ENCODE assay signal across 31 mouse cellular contexts in genomic region chr6:71751602-71752001, GRCm38 (mm10). TPM values are rescaled to one million over a fixed set of nuclear protein-coding genes. Genes with fewer than 3 reads are reported as not detected.
A peak's percentile ranks its signal among the peaks of the same experiment; 100 is the strongest.
DNase-seq lines count a peak whose midpoint lies in the region; ATAC-seq and TF ChIP-seq lines count a peak whose summit lies in the region.
"Had no signal": no experiment of that assay in that cellular context is flagged by ENCODE, and none has a peak within 500 bp of the region (broad histone marks: within the 10 kb centered on the region; RNA-seq: fewer than 3 reads in every experiment).

No protein-coding gene starts in this region.

- no peak overlapping the region for H3K4me3 ChIP-seq in gastrocnemius, adult 2 months
- H3K4me3 ChIP-seq in liver, embryonic 13.5 days (replicated peaks): no peak overlapping the region
- no peak overlapping the region for H3K4me3 ChIP-seq in liver, postnatal 0 days (ENCODE audit: low read depth, low read length)
- H3K4me3 ChIP-seq: embryonic facial prominence, embryonic 10.5 days; embryonic facial prominence, embryonic 13.5 days; erythroblast, embryonic 14.5 days; forebrain, embryonic 12.5 days; forebrain, embryonic 15.5 days; heart, embryonic 12.5 days; heart, embryonic 15.5 days; hindbrain, embryonic 10.5 days; hindbrain, embryonic 13.5 days had no signal

- TF ChIP-seq CTCF in gastrocnemius, adult 2 months (IDR thresholded peaks at IDR 0.05): no peak
- TF ChIP-seq CTCF in liver, postnatal 0 days (IDR thresholded peaks at IDR 0.05; ENCODE audit: low read depth): no peak

- no peaks in the 10 kb centered on the region for H3K9me3 ChIP-seq in liver, embryonic 13.5 days (replicated peaks)
- no peaks in the 10 kb centered on the region for H3K9me3 ChIP-seq in liver, postnatal 0 days (ENCODE audit: low read length)
- H3K9me3 ChIP-seq: embryonic facial prominence, embryonic 10.5 days; embryonic facial prominence, embryonic 13.5 days; forebrain, embryonic 12.5 days; forebrain, embryonic 15.5 days; G1E; heart, embryonic 12.5 days; heart, embryonic 15.5 days; hindbrain, embryonic 10.5 days; hindbrain, embryonic 13.5 days had no signal

- H3K9ac ChIP-seq in liver, embryonic 13.5 days: no peak overlapping the region
- H3K9ac ChIP-seq in liver, postnatal 0 days (replicated peaks): no peak overlapping the region
- H3K9ac ChIP-seq: embryonic facial prominence, embryonic 13.5 days; forebrain, embryonic 12.5 days; forebrain, embryonic 15.5 days; heart, embryonic 12.5 days; heart, embryonic 15.5 days; hindbrain, embryonic 13.5 days had no signal

- TF ChIP-seq EP300 in liver, postnatal 0 days (IDR thresholded peaks at IDR 0.05; ENCODE audit: low read depth): no peak

- H3K36me3 ChIP-seq in liver, embryonic 13.5 days: no peaks in the 10 kb centered on the region
- H3K36me3 ChIP-seq in liver, postnatal 0 days (replicated peaks; ENCODE audit: insufficient read depth, low read length): no peaks in the 10 kb centered on the region
- H3K36me3 ChIP-seq: embryonic facial prominence, embryonic 10.5 days; embryonic facial prominence, embryonic 13.5 days; forebrain, embryonic 12.5 days; forebrain, embryonic 15.5 days; G1E; heart, embryonic 12.5 days; heart, embryonic 15.5 days; hindbrain, embryonic 10.5 days had no signal

- peak; percentile 43; the same call in 1 of the 2 replicates for ATAC-seq in liver, embryonic 13.5 days (ENCODE audit: low read depth)
- ATAC-seq in liver, postnatal 0 days: no peak
- ATAC-seq: forebrain, embryonic 15.5 days; hindbrain, embryonic 16.5 days had no signal

- H3K4me1 ChIP-seq in liver, embryonic 13.5 days (replicated peaks): peaks cover 12% of the 10 kb centered on the region
- H3K4me1 ChIP-seq in liver, postnatal 0 days (ENCODE audit: insufficient read depth): no peaks in the 10 kb centered on the region
- H3K4me1 ChIP-seq: hindbrain, embryonic 10.5 days had no signal

- H3K27me3 ChIP-seq in liver, embryonic 13.5 days: no peaks in the 10 kb centered on the region
- no peaks in the 10 kb centered on the region for H3K27me3 ChIP-seq in liver, postnatal 0 days (ENCODE audit: insufficient read depth, low read length)
- H3K27me3 ChIP-seq: CH12.LX; embryonic facial prominence, embryonic 13.5 days; forebrain, embryonic 12.5 days; forebrain, embryonic 15.5 days; heart, embryonic 12.5 days; heart, embryonic 15.5 days; hindbrain, embryonic 13.5 days had no signal

- H3K4me2 ChIP-seq in liver, embryonic 13.5 days: no peak overlapping the region
- no peak overlapping the region for H3K4me2 ChIP-seq in liver, postnatal 0 days (ENCODE audit: low read depth, low read length)
- H3K4me2 ChIP-seq: embryonic facial prominence, embryonic 13.5 days; forebrain, embryonic 12.5 days; forebrain, embryonic 15.5 days; heart, embryonic 12.5 days; heart, embryonic 15.5 days; hindbrain, embryonic 13.5 days had no signal

- no peak overlapping the region; the same call in 1 of the 2 replicates for H3K27ac ChIP-seq in gastrocnemius, adult 2 months
- H3K27ac ChIP-seq in liver, embryonic 13.5 days: no peak overlapping the region
- H3K27ac ChIP-seq in liver, postnatal 0 days (ENCODE audit: low read depth): no peak overlapping the region
- H3K27ac ChIP-seq: embryonic facial prominence, embryonic 10.5 days; embryonic facial prominence, embryonic 13.5 days; forebrain, embryonic 12.5 days; heart, embryonic 15.5 days; hindbrain, embryonic 10.5 days; hindbrain, embryonic 13.5 days had no signal

- 19% methylated on average over 2 of the region's 2 CpGs for WGBS in liver, embryonic 13.5 days (ENCODE audit: insufficient replicate concordance)
- 40% methylated on average over 2 of the region's 2 CpGs for WGBS in liver, postnatal 0 days (ENCODE audit: insufficient replicate concordance)

- DNase-seq in gastrocnemius, adult 2 months: peak; percentile 2
- no peak for DNase-seq in gastrocnemius, adult 8-10 months (ENCODE audit: low spot score in 2 of 2)
- DNase-seq in liver, embryonic 13.5 days: no peak
- DNase-seq in liver, postnatal 0 days: no peak
- peak; percentile 10 for DNase-seq in c-Kit-positive CD71-positive TER-119-positive erythroid progenitor cells, embryonic 14.5 days (ENCODE audit: low spot score)
- DNase-seq in thymus, postnatal 36 days: no peak
- no peak for DNase-seq in left cerebral cortex, adult 9 months (ENCODE audit: low spot score in 2 of 2)
- DNase-seq: adrenal gland, adult 2 months; adrenal gland, postnatal 14 days; B cell, adult 2 months; cerebellum, adult 11-12 months; cerebellum, adult 8-10 months; cerebellum, postnatal 10 days; cerebellum, postnatal 36 days; embryo, embryonic 11 days; gastrocnemius, postnatal 25 days; heart, adult 18-20 months; heart, postnatal 10 days; heart, postnatal 36 days had no signal

- intact Hi-C loops in gastrocnemius, adult 2 months (cut with DNase I): no loop called here

RNA-seq across cellular contexts. Expression of gene Reep1, which starts 44.2 kb away (rescaled TPM):
- total RNA-seq in gastrocnemius, adult 2 months (2021): 10 to 100 TPM; 52.8 to 59.4 TPM
- total RNA-seq in gastrocnemius, adult 8-10 months (2022): 10 to 100 TPM; 58.1 to 89.1 (median 69.7) TPM
- polyA plus RNA-seq in liver, embryonic 13.5 days (2015; fragmentation: Nextera tagmentation; extraction: Ambion mirVana): 3.6 and 4.2 TPM in 2 replicates
- 1.9 and 2.3 TPM in 2 replicates for polyA plus RNA-seq in liver, postnatal 0 days (2015; fragmentation: Nextera tagmentation; extraction: Ambion mirVana)
- polyA plus RNA-seq: erythroblast, embryonic 14.5 days; G1E had no signal

Comparison
In these comparisons a context has a peak if more than half of its experiments do, and no peak if none do; other contexts are left out.
1. DNase-seq: peak in gastrocnemius, adult 2 months (single experiment) and c-Kit-positive CD71-positive TER-119-positive erythroid progenitor cells, embryonic 14.5 days (single experiment); none in gastrocnemius, adult 8-10 months (0 of 2), liver, embryonic 13.5 days (single experiment), liver, postnatal 0 days (single experiment), thymus, postnatal 36 days (0 of 2) and left cerebral cortex, adult 9 months (0 of 2).